Mouse (Mus musculus): ENCODE results near the gene Atpaf1. TPM values are rescaled to one million over a fixed set of nuclear protein-coding genes. Genes with fewer than 3 reads are reported as not detected.

The Atpaf1 gene
- polyA plus RNA-seq, 1 experiment: 54.4 TPM

DNA sequence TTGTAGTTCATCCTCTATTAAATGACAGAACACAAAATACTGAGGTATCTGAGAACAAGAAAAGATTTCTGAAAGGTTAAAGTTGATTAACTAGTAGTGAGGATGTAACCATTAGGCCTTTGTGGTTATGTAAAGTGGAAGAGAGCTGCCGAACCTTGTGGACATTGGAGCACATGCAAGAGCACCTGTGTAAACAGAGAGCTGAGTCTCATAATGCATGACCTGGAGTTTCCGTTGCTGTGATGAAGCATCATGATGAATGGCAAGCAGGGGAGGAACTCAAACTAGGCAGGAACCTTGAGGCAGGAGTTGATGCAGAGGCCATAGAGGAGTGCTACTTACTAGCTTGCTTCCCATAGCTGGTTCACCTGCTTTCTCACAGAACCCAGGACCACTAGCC is 66.0 kb downstream of the Atpaf1 start:
- no peak for TF ChIP-seq CTCF (IDR thresholded peaks at IDR 0.05; ENCODE audit: extremely low read depth, insufficient read depth, low read length)
- TF ChIP-seq POLR2A (IDR thresholded peaks at IDR 0.05; ENCODE audit: extremely low read depth, insufficient read depth, low read length): no peak

DNA sequence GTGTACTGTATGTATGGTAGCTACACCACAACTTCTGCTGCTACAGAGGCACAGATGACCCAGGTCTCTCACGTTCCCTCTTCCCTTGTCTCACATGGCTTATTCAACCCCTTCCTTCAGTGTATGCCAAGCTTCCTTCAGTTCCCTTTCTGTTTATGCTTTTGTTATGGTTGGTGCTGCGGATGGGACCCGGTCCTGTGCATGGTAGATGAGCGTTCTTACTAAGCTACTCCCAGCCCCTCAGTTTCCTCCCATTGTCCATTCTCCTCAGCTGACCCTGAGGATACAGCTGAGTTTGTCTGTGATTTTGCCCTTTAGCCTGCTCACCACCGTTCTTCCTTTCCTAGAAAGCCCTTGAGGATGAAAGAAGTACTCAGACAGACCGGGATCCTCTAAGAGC is 67.0 kb downstream of the Atpaf1 start:
- H3K27ac ChIP-seq (ENCODE audit: insufficient read depth, low read length): no peak overlapping the region
- no peak overlapping the region for H3K4me3 ChIP-seq (ENCODE audit: insufficient read depth, low read length)
- TF ChIP-seq POLR2A (IDR thresholded peaks at IDR 0.05; ENCODE audit: extremely low read depth, insufficient read depth, low read length) (no peak), CTCF (IDR thresholded peaks at IDR 0.05; ENCODE audit: extremely low read depth, insufficient read depth, low read length) (no peak)
- H3K4me1 ChIP-seq (ENCODE audit: control insufficient read depth, insufficient read depth, low read length): peaks cover 8% of the 10 kb centered on the region

More for the DNA sequence above, 66.0 kb downstream of the Atpaf1 start:
- Histone ChIP-seq H3K4me3 (ENCODE audit: insufficient read depth, low read length) (no peak overlapping the region), H3K27ac (ENCODE audit: insufficient read depth, low read length) (no peak overlapping the region), H3K4me1 (ENCODE audit: control insufficient read depth, insufficient read depth, low read length) (peaks cover 7% of the 10 kb centered on the region)

DNA sequence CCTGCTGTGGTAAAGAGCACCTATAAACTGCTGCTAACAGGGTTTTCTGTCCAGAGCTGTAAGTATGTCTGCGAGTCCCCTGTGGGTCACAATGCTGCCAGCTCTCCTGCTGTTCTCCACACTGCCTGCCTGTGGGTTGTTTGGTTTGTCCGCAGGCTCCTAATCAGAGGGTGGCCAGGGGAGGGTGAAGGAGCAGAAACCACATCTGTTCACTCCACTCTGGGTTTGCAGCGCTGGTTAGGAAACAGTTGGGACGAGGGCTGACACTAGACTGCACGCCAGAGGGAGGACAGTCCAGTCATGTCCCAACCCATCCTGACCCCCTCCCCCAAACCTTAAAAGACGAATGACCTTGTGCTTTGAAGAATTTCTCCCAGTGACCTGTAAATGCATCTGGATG is 70.5 kb downstream of the Atpaf1 start:
- no peak overlapping the region for H3K27ac ChIP-seq (ENCODE audit: insufficient read depth, low read length)

DNA sequence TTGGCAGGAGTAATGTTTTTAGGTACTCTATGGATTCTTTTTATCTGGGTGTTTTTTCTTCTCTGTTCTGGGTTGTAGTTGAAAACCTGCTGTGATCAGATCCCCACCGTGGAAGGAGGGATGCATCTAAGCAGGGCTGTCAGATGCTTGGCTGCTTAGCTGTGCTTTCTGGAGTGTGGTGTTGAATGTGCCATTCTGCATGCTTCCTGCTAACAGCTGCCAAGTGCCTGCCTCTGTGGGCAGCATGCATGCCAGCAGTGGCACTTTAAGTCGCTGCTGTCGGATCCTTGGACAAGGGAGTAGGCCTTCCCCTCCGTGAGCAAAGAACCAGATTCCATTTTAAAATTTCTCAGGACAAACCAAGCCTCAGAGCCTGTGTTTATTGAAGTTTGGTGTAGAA is 71.0 kb downstream of the Atpaf1 start:
- Histone ChIP-seq H3K4me3 (ENCODE audit: insufficient read depth, low read length) (no peak overlapping the region), H3K27ac (ENCODE audit: insufficient read depth, low read length) (no peak overlapping the region), H3K4me1 (ENCODE audit: control insufficient read depth, insufficient read depth, low read length) (peaks cover 2% of the 10 kb centered on the region; the same call in 1 of the 2 replicates)
- TF ChIP-seq CTCF (IDR thresholded peaks at IDR 0.05; ENCODE audit: extremely low read depth, insufficient read depth, low read length): no peak
- TF ChIP-seq POLR2A (IDR thresholded peaks at IDR 0.05; ENCODE audit: extremely low read depth, insufficient read depth, low read length): no peak

More for the DNA sequence above, 70.5 kb downstream of the Atpaf1 start:
- TF ChIP-seq POLR2A (IDR thresholded peaks at IDR 0.05; ENCODE audit: extremely low read depth, insufficient read depth, low read length): no peak
- no peak for TF ChIP-seq CTCF (IDR thresholded peaks at IDR 0.05; ENCODE audit: extremely low read depth, insufficient read depth, low read length)
- Histone ChIP-seq H3K4me1 (ENCODE audit: control insufficient read depth, insufficient read depth, low read length) (peaks cover 2% of the 10 kb centered on the region; the same call in 1 of the 2 replicates), H3K4me3 (ENCODE audit: insufficient read depth, low read length) (no peak overlapping the region)

DNA sequence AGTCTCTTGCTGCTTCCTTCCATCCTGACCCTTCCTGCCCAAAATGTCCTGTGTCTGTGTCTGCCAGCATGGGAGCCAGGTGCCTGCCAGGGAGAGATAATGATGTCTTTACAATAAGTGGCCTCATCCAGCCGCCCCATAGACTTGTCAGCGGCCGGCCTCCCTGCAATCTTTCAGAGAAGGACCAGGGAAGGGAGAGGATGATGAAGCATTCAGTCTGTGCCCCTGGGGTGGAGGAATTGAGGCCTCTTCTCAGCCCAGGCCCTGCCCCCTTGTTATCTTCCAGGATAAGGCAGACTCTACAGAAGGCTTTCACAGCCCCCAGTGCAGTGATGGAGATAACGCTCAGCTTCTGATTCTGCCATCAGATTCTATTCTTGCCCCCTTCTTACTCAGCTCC is 71.7 kb downstream of the Atpaf1 start:
- TF ChIP-seq POLR2A (IDR thresholded peaks at IDR 0.05; ENCODE audit: extremely low read depth, insufficient read depth, low read length) (no peak), CTCF (IDR thresholded peaks at IDR 0.05; ENCODE audit: extremely low read depth, insufficient read depth, low read length) (no peak)
- Histone ChIP-seq H3K4me3 (ENCODE audit: insufficient read depth, low read length) (no peak overlapping the region), H3K4me1 (ENCODE audit: control insufficient read depth, insufficient read depth, low read length) (peaks cover 2% of the 10 kb centered on the region; the same call in 1 of the 2 replicates), H3K27ac (ENCODE audit: insufficient read depth, low read length) (no peak overlapping the region)

DNA sequence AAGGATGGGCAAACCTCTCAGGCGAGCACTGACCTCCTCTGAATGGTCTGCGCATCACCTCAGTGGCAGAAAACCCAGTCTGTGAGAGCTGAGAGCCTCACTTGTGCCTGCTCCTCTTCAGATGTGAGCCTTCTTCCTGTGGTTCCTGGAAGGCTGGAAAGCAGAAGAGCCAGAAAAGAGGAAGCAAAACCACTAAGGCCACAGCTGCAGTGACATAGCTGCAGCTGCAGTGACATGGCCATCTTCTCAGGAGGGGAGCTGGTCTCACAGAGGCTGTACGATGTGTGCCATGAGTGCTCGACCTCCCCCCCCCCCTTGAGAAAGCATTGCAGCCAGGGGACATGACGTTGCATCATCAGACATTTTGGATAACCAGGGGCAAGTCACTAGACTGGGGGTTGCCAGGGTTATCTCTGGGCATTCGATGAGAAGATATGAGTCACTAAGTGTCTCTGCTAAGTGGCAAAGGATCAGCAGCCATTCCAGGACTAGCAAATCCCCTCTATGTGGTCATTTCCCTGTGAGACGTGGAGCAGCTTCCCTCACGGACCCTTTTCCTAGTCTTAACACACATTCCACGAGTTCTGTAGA is 72.8 kb downstream of the Atpaf1 start:
- no peak overlapping the region for H3K27ac ChIP-seq (ENCODE audit: insufficient read depth, low read length)

DNA sequence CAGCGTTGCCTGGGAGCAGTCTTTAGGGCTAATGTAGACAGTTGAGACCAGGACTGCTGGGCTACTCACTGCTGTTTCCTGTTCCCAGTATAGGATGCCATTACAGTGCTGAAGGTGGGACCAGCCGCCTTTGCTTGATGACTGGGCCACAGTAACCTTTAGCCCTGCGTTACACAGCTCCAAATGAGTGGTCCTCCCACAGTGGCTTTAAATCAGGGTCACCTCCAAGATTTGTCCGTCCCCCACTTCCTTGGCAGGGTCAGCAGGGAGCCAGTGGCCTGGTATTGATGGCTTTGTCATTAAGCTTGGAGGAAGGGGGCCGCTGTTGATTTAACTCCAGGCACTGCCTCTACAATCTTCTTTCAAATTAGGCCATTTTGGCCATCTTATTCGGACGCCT is 78.7 kb downstream of the Atpaf1 start:
- Histone ChIP-seq H3K27ac (ENCODE audit: insufficient read depth, low read length) (no peak overlapping the region), H3K4me3 (ENCODE audit: insufficient read depth, low read length) (no peak overlapping the region), H3K4me1 (ENCODE audit: control insufficient read depth, insufficient read depth, low read length) (no peaks in the 10 kb centered on the region)
- no peak for TF ChIP-seq CTCF (IDR thresholded peaks at IDR 0.05; ENCODE audit: extremely low read depth, insufficient read depth, low read length)
- no peak for TF ChIP-seq POLR2A (IDR thresholded peaks at IDR 0.05; ENCODE audit: extremely low read depth, insufficient read depth, low read length)

More for the DNA sequence above, 72.8 kb downstream of the Atpaf1 start:
- no peak for TF ChIP-seq CTCF (IDR thresholded peaks at IDR 0.05; ENCODE audit: extremely low read depth, insufficient read depth, low read length)
- TF ChIP-seq POLR2A (IDR thresholded peaks at IDR 0.05; ENCODE audit: extremely low read depth, insufficient read depth, low read length): no peak
- H3K4me3 ChIP-seq (ENCODE audit: insufficient read depth, low read length): no peak overlapping the region
- peaks cover 2% of the 10 kb centered on the region; the same call in 1 of the 2 replicates for H3K4me1 ChIP-seq (ENCODE audit: control insufficient read depth, insufficient read depth, low read length)

DNA sequence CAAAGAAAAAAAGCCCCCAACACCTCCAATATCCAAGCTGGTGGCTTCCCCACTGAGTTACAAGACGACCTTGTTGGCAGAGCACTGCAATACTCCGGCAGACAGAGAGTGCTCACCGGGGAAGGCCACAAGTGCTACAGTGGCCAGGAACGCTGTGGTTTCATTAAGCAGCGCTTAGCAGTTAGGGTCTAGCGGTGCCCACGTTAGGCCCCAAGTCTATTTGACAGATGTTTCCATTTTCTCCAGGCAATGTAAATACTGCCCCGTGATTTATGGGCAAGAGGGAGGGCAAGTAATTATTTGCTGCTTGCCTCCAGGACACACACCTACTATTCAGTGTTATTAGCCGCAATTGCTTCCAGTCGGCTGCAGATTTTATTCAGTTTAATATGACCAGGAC is 79.3 kb downstream of the Atpaf1 start:
- Histone ChIP-seq H3K4me1 (ENCODE audit: control insufficient read depth, insufficient read depth, low read length) (no peaks in the 10 kb centered on the region), H3K27ac (ENCODE audit: insufficient read depth, low read length) (no peak overlapping the region), H3K4me3 (ENCODE audit: insufficient read depth, low read length) (no peak overlapping the region)
- TF ChIP-seq POLR2A (IDR thresholded peaks at IDR 0.05; ENCODE audit: extremely low read depth, insufficient read depth, low read length) (no peak), CTCF (IDR thresholded peaks at IDR 0.05; ENCODE audit: extremely low read depth, insufficient read depth, low read length) (no peak)

Other genes with a start within 250 kb of the Atpaf1 start
- gene Cyp4a31, start 221.2 kb upstream of the Atpaf1 start, polyA plus RNA-seq (2012; rRNA removed): not detected in 2 replicates
- gene Cyp4a32, start 183.8 kb upstream of the Atpaf1 start, polyA plus RNA-seq (2012; rRNA removed): not detected in 2 replicates
- 1.6 and 2.2 TPM in 2 replicates for gene Cyp4b1, start 137.1 kb upstream of the Atpaf1 start, polyA plus RNA-seq (2012; rRNA removed)
- 37.9 and 42.0 TPM in 2 replicates for gene Efcab14, start 47.1 kb upstream of the Atpaf1 start, polyA plus RNA-seq (2012; rRNA removed)
- gene Tex38, start 3.8 kb upstream of the Atpaf1 start, polyA plus RNA-seq (2012; rRNA removed): 0.27 and 0.55 TPM in 2 replicates
- 6.8 and 8.5 TPM in 2 replicates for gene Mob3c, start 43.3 kb downstream of the Atpaf1 start, polyA plus RNA-seq (2012; rRNA removed)
- gene Mknk1, start 54.4 kb downstream of the Atpaf1 start, polyA plus RNA-seq (2012; rRNA removed): 59.8 and 63.2 TPM in 2 replicates
- 0.06 and 0.21 TPM in 2 replicates for gene Kncn, start 99.6 kb downstream of the Atpaf1 start, polyA plus RNA-seq (2012; rRNA removed)
- gene 6430628N08Rik, start 105.9 kb downstream of the Atpaf1 start, polyA plus RNA-seq (2012; rRNA removed): not detected in 2 replicates
- gene Dmbx1, start 155.1 kb downstream of the Atpaf1 start, polyA plus RNA-seq (2012; rRNA removed): 0.04 and 0.09 TPM in 2 replicates
- 133 and 159 TPM in 2 replicates for gene Faah, start 233.1 kb downstream of the Atpaf1 start, polyA plus RNA-seq (2012; rRNA removed)

Measured in cortical plate, adult 2 months (tissue).